Mouse (Mus musculus) heart, postnatal 25 days (tissue): ENCODE measurements around the gene Cyp1a1. TPM values are rescaled to one million over a fixed set of nuclear protein-coding genes. Genes with fewer than 3 reads are reported as not detected.

Source experiments
- DNase-seq: peaks from one replicate; pipeline ENCODE4 v3.0.0; 2022; ENCODE audit warnings: low spot score
- intact Hi-C: fragments of 180-260 bp; cut with DNase I; formaldehyde crosslinking; loops from one replicate; pipeline ENCODE4 v1.15.1; 2025
- total RNA-seq, 2 experiments: library from RNA; stranded (reverse); gene quantifications; 2 replicates each; pipeline ENCODE4 v1.2.3; 2021

Gene Cyp1a1
- total RNA-seq, 2 experiments from 2014 or later, result 0.08 TPM; not detected in 1

- intact Hi-C loops, result loop anchor here (1.0 to 5.0 kb wide), 3 partner anchors 26 to 133 kb away; partner anchors contain the start of gene Cox5a
- DNase-seq, result no peak
Measured at GRCm38 (mm10) chr9:57654966-57655365, 32.8 kb upstream of the Cyp1a1 start.

GRCm38 (mm10) chr9:57655749-57656148 is 32.0 kb upstream of the Cyp1a1 start:
- DNase-seq, result peak; percentile 77
- intact Hi-C loops, result loop anchor here (1.0 to 5.0 kb wide), 4 partner anchors 26 to 169 kb away; partner anchors contain the start of gene Cox5a

- intact Hi-C loops, result loop anchor here (2.0 to 5.0 kb wide), 2 partner anchors 134 to 170 kb away; partner anchors contain the start of gene Cox5a
- no peak for DNase-seq
Measured at GRCm38 (mm10) chr9:57656631-57657350, 30.9 kb upstream of the Cyp1a1 start.

- no peak for DNase-seq
- intact Hi-C loops, result loop anchor here (2.0 to 5.0 kb wide), 3 partner anchors 136 to 341 kb away; partner anchors contain the start of gene Cox5a
Measured at GRCm38 (mm10) chr9:57657843-57658242, 29.9 kb upstream of the Cyp1a1 start.

GRCm38 (mm10) chr9:57658970-57659369 is 28.8 kb upstream of the Cyp1a1 start:
- DNase-seq, result no peak
- intact Hi-C loops, result loop anchor here (1.0 to 5.0 kb wide), 3 partner anchors 85 to 340 kb away; partner anchors contain the start of gene Cox5a

- DNase-seq, result peak; percentile 55
- intact Hi-C loops, result loop anchor here (1.0 to 5.0 kb wide), 4 partner anchors 48 to 339 kb away; partner anchors contain the start of genes Cox5a and Edc3
Measured at GRCm38 (mm10) chr9:57659774-57660173, 28.0 kb upstream of the Cyp1a1 start.

- intact Hi-C loops, result loop anchor here (5.0 kb wide), 1 partner anchor 47 kb away; the partner anchor contains the start of gene Edc3
- no peak for DNase-seq
Measured at GRCm38 (mm10) chr9:57660501-57660900, 27.2 kb upstream of the Cyp1a1 start.

GRCm38 (mm10) chr9:57661552-57661951 is 26.2 kb upstream of the Cyp1a1 start:
- intact Hi-C loops, result loop anchor here (5.0 kb wide), 1 partner anchor 46 kb away; the partner anchor contains the start of gene Edc3
- no peak for DNase-seq

- no peak for DNase-seq
- intact Hi-C loops, result loop anchor here (5.0 kb wide), 1 partner anchor 43 kb away; the partner anchor contains the start of gene Edc3
Measured at GRCm38 (mm10) chr9:57664616-57665015, 23.1 kb upstream of the Cyp1a1 start.

- intact Hi-C loops, result no loop called here
- no peak for DNase-seq
Measured at GRCm38 (mm10) chr9:57666536-57666935, 21.2 kb upstream of the Cyp1a1 start.

GRCm38 (mm10) chr9:57667136-57667535 is 20.6 kb upstream of the Cyp1a1 start:
- no peak for DNase-seq
- intact Hi-C loops, result no loop called here

- intact Hi-C loops, result no loop called here
- DNase-seq, result no peak
Measured at GRCm38 (mm10) chr9:57667817-57668216, 19.9 kb upstream of the Cyp1a1 start.

- intact Hi-C loops, result no loop called here
- DNase-seq, result no peak
Measured at GRCm38 (mm10) chr9:57668277-57668676, 19.5 kb upstream of the Cyp1a1 start.

GRCm38 (mm10) chr9:57669566-57669965 is 18.2 kb upstream of the Cyp1a1 start:
- DNase-seq, result no peak
- intact Hi-C loops, result no loop called here

GRCm38 (mm10) chr9:57671037-57671436 is 16.7 kb upstream of the Cyp1a1 start:
- no peak for DNase-seq
- intact Hi-C loops, result no loop called here

- no peak for DNase-seq
- intact Hi-C loops, result no loop called here
Measured at GRCm38 (mm10) chr9:57671500-57671899, 16.2 kb upstream of the Cyp1a1 start.

GRCm38 (mm10) chr9:57681411-57681810 is 6.3 kb upstream of the Cyp1a1 start:
- DNase-seq, result no peak

GRCm38 (mm10) chr9:57683520-57683919 is 4.2 kb upstream of the Cyp1a1 start, which contains the start of gene Cyp1a2:
TSS of gene Cyp1a2 (minus strand) at chr9:57683703.
- intact Hi-C loops, result no loop called here
- DNase-seq, result no peak

More at GRCm38 (mm10) chr9:57681411-57681810, 6.3 kb upstream of the Cyp1a1 start:
- intact Hi-C loops, result no loop called here

GRCm38 (mm10) chr9:57686011-57686410 is 1.7 kb upstream of the Cyp1a1 start:
- intact Hi-C loops, result no loop called here
- no peak for DNase-seq

- intact Hi-C loops, result no loop called here
- no peak for DNase-seq
Measured at GRCm38 (mm10) chr9:57688158-57688557, 430 bp downstream of the Cyp1a1 start.

GRCm38 (mm10) chr9:57688606-57689005 is 878 bp downstream of the Cyp1a1 start:
- intact Hi-C loops, result no loop called here
- no peak for DNase-seq
